Mouse (Mus musculus): ENCODE results near the gene Fkbp15. TPM values are rescaled to one million over a fixed set of nuclear protein-coding genes. Genes with fewer than 3 reads are reported as not detected.

Gene Fkbp15
- polyA plus RNA-seq, 2 experiments from 2014 or later = 41.5 to 49.5 TPM

DNA sequence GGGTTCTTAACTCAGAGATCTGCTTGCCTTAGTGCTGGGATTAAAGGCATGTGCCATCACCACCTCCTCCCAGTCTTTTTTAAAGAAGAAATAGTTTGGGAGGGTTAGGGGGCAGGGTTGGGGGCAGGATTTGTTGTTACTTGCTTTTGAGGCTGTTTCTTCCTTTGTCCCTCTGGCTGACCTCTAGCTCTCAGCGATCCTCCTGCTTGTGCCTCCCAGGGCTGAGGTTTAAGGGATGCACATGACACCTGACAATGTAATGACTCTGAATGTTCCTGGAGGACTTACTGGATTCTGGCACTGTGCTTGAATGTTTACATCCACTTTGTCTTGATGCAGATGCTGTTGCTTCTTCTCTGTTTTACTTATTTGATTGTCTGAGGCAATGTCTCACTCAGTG lies 12.1 kb upstream of the Fkbp15 start:
- ATAC-seq = no peak

DNA sequence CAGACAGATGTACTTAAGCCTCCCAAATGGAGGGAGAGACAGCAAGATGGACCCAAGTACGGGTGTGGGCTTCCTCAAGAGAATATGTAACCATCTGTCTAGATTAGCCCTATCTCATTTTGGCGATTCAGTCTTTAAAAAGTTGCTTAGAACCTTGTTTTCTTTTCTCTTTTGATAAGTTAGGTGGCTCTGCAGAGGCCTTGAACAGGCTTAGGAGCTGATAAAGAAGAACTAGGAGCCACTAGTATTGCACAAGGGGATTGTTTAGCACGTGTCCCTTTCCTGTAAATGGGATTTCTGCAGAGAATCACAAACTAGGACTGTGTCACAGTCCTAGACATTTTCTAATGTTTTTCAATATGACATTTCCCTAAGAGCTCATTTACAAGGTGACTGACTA lies 8.7 kb upstream of the Fkbp15 start:
- ATAC-seq = no peak

- ATAC-seq = peak; percentile 37
Measured at GRCm38 (mm10) chr4:62367586-62367985, 7.2 kb upstream of the Fkbp15 start.

GRCm38 (mm10) chr4:62366291-62366690 lies 5.9 kb upstream of the Fkbp15 start:
- ATAC-seq = no peak

GRCm38 (mm10) chr4:62364299-62364698 lies 4.0 kb upstream of the Fkbp15 start:
- no peak for ATAC-seq

DNA sequence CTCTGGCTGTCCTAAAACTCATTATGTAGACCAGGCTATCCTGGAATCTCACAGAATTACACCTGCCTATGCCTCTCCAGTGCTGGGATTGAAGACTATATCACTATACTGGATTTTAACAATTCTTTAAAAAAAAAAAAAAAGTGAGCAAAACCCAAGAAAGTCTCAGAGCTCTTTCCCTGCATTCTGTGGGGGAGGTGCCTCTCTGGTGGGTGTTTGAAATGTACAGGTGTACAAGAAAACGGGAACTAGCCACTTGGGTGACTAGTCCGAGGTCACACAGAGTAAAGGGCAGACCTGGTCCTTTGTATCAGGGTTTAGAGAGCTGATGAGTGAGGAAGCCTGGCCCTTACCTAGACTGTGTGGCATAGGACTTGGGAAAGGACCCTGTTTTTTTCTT lies 2.1 kb upstream of the Fkbp15 start:
- no peak for ATAC-seq

DNA sequence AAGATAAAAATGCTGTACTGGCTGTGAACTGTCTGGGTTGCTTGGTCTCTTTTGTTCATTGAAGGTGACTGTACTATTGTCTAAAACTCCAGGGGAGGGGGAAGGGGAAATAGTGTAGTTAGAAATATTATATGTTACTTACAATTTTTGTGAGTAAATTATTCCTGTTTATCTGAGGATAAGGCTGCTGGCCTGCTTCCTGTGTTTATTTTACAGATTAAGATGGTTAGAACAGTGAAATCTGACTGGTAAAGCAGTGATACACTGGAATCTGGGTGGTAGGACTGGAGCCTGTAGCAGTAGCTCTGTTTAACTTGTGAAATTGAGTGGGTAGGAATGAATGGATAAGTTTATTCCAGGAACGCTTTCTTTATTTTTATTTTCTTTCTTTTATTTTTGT lies 1.6 kb upstream of the Fkbp15 start:
- no peak for ATAC-seq

- no peak for ATAC-seq
Measured at GRCm38 (mm10) chr4:62361571-62361970, 1.2 kb upstream of the Fkbp15 start.

DNA sequence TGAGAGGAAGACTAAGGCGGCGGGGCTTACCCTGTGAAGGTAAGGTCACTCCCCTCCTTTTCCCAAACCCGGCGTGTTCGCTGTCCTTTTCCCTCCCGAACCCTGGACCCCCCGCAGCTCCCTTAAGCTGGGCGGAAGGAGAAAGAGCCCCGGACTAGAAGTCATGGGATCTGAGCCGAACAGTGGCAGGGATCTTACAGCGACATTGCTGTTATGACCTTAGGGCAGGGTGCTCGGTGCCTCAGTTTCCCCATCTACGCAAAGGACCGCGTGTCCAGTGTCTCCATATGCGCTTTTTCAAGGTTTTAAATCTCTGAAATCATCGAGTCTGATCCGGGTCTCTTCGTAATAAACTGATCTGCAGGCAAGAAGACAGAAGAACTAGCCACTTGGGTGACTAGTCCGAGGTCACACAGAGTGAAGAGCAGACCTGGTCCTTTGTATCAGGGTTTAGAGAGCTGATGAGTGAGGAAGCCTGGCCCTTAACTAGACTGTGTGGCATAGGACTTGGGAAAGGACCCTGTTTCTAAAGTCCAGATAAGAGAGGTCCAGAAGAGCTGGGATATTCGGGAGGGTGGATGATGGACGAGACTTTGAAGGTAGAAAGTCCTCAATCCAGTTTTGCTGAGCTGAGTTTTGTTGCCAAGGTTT lies 582 bp upstream of the Fkbp15 start:
- ATAC-seq = peak; percentile 6

GRCm38 (mm10) chr4:62359256-62359775 lies 1.0 kb downstream of the Fkbp15 start:
- no peak for ATAC-seq

GRCm38 (mm10) chr4:62357631-62358148 lies 2.7 kb downstream of the Fkbp15 start:
- no peak for ATAC-seq

DNA sequence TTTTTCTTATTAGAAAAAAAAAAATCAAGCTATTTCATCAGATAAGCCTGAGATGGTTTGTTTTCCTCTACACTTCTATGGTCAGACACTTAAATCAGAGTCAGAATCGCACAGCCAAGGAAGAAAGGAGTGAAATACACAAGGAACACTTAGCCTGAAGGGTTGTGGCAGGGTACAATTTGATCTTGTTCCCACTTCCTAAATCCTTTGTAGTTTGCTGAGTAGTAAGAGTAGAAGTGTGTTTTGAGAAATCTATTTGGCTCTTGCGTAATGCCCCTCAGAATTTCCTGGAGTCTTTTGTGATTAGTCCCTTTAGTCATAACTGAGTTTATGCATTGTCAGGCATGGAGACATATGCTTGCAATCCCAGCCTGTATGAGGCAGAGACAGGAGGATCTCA lies 11.0 kb downstream of the Fkbp15 start:
- no peak for ATAC-seq

DNA sequence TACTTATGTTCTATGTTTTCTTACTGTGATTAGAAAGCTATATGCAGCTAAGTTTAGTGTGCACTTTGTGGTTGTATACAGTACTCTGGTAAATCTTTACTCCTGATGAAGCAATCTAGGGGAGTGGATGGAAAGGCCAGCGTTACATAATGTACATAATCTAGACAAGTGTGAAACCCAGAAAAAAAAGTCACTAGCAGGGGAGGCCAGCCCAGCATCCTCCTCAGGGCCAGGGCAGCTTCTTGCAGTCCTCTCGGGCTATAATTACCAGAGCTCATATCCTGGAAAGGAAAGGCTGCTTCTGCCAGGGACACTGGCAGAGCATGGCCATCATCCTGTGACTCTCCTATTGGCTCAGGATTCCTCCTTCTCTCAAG lies 12.0 kb downstream of the Fkbp15 start:
- ATAC-seq = no peak

GRCm38 (mm10) chr4:62347605-62348328 lies 12.6 kb downstream of the Fkbp15 start:
- ATAC-seq = no peak

DNA sequence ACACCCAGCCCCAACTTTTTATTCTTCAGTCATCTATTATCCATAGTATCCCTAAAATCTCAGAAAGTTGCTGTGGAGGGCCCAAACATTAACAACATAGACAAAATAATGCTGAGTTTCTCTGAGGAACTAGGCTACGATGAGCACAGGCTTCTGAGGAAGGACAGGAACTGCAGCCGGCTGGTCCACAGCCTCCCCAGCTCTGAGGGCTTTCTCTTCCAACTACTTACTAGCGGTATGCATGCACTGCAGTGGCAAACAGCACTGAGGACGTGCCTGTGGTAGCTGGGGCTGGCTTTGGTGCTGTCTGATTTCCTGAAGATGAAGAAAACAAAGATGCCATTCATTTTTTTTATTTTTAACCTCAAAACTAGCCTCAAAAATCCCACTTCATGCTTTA lies 14.5 kb downstream of the Fkbp15 start:
- ATAC-seq = no peak

DNA sequence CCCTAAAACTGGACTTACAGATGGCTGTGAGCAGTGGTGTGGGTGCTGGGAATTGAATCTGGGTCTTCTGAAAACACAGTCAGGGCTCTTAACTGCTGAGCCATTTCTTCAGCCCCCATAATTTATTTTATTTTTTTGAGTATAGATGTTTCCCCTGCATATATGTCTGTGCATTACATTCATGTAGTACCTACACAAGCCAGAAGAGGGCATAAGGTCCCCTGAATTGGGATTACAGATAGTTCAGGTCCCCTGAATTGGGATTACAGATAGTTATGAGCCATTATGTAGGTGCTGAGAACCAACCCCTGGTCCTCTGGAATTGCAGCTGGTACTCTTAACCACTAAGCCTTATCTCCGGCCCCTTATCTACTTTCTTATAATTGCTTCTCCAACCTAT lies 16.3 kb downstream of the Fkbp15 start:
- peak; percentile 54 for ATAC-seq

DNA sequence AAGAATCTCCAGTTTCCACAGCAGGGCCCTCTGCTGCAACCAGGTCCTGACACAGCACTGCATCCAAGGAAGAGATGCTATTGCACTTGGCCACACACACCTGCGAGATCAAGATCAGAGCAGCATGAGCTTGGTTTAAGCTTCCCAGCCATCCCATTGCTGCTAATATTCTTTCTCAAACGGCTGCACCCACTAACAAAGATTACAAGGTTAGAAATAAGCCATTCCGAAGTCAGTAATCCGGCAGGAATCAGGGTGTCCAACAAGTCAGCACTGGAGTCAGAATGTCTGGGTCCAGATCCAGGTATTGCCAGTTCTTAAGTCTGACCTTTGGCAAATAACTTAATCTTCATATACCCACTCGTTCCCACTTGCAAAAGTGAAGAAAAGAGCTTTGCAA lies 21.8 kb downstream of the Fkbp15 start:
- no peak for ATAC-seq

- no peak for ATAC-seq
Measured at GRCm38 (mm10) chr4:62331977-62332376, 28.4 kb downstream of the Fkbp15 start.

- no peak for ATAC-seq
Measured at GRCm38 (mm10) chr4:62328941-62329660, 31.2 kb downstream of the Fkbp15 start.

DNA sequence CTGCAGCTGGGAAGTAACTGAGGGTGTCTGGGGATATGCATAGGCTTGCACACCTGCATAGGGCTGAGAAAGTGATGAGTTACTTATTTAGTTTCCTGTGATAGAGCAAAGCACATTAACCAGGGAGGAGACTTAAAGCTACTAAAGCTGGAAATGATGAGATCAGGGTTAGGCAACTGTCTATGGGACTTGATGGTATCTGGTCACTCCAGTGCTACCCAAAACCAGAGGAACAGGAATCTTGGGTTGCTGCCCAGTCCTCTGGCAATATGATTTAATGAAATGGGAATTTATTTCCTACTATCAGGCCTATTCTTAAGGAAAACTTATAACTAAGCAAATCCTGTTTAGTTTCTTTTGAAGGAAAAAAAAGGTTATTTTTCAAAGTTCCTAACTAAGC lies 34.2 kb downstream of the Fkbp15 start:
- ATAC-seq = no peak

- no peak for ATAC-seq
Measured at GRCm38 (mm10) chr4:62322684-62323083, 37.7 kb downstream of the Fkbp15 start.

GRCm38 (mm10) chr4:62318294-62318693 lies 42.1 kb downstream of the Fkbp15 start:
- ATAC-seq = no peak

DNA sequence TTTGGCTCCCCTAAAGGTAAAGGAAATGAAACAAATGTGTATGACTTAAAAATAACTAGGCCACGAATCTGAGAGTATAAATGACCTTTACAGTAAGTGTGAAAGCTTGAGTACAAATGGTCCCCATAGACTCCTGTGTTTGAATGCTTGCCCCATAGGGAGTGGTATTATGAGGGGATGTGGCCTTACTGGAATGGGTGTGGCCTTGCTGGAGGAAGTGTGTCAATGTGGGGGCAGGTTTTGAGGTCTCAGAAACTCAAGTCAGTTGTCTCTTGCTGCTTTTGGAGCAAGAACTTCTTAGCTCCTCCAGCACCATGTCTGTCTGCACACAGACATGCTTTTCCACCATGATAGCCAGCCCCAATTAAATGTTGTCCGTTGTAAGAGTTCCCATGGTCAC lies 43.9 kb downstream of the Fkbp15 start:
- ATAC-seq = no peak
